Mouse (Mus musculus) kidney, postnatal 10 days (tissue): ENCODE data around the gene Plet1.

Experiments
- DNase-seq: peaks from one replicate; pipeline ENCODE4 v3.0.0; 2021; ENCODE audit warnings: mixed read lengths

Gene Plet1

GRCm38 (mm10) chr9:50496151-50496505 lies 1.8 kb downstream of the Plet1 start:
- no peak for DNase-seq

- no peak for DNase-seq
These were observed 2.2 kb downstream of the Plet1 start for GRCm38 (mm10) chr9:50496546-50496945.

GRCm38 (mm10) chr9:50497076-50497475 lies 2.8 kb downstream of the Plet1 start:
- no peak for DNase-seq

DNA sequence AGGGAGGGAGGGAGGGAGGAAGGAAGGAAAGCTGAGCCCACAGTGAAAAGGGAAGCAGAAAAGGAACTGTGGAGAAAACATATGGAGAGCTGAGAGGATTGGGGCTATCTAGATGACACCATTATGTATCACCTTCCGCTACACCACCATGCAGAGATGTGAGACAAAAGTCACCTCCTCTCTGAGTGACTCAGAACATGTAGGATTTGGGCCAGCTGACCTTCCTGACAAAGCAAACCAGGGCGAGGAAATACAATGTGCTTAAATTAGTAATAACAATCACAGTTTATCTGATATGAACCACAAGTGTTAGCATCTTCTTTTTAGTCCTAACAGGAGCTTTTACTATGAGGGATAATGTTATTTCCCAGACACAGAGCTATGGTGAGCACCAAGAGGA lies 3.2 kb downstream of the Plet1 start:
- no peak for DNase-seq

DNA sequence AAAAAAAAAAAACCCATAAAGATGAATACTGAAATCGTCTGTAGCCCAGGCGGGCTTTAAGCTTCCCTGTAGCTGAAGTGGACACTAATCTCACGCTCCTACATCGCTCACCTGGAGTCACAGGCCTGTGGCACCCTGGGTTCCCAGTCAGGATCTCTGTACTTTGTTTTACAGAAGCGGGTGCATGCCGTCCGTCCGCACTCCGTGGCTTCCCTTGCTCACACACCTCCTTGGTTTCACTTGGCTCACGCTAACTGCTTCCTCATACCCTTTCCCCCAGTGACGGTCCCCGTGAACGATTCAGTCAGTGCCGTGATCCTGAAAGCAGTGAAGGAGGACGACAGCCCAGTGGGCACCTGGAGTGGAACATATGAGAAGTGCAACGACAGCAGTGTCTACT lies 4.5 kb downstream of the Plet1 start:
- DNase-seq: no peak

- DNase-seq: no peak
These were observed 5.5 kb downstream of the Plet1 start for GRCm38 (mm10) chr9:50499781-50500180.

GRCm38 (mm10) chr9:50500467-50500973 lies 6.2 kb downstream of the Plet1 start:
- DNase-seq: no peak

- DNase-seq: no peak
These were observed 6.7 kb downstream of the Plet1 start for GRCm38 (mm10) chr9:50500974-50501501.

DNA sequence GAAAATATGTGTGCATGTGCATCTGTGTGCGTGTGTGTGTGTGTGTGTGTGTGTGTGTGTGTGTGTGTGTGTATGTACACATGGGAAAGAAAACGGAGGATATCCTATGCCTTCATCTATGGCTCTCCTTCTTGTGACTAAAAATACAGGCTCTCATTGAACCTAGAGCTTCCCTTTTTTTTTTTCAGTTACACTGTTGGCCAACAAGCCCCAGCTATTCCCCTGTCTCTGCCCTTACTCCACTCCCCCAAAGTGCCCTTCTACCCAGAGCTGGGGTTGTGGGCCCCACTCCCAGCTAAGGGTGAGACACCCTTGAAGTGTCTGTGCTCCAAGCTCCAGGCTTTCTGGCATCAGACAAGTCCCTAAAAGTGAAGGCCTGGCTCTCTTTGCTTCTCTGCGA lies 8.6 kb downstream of the Plet1 start:
- no peak for DNase-seq

DNA sequence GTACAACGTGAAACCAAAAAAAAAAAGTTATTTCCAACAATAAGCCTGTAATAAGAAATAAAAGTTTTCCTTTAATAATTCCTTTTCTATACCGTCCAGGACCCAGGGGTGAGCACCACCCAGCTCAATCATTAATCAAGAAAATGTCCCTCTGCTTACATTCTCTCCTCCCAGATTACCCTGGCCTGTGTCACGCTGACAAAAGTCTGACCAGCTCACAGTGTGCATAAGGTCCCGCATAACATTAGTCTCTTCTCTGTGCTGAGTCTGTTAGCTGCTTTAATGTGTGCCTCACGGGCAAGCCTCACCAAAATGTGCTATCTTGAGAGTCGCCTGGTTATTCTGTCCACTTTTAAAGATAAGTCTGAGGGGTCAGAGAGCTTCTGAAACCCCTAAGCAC lies 11.1 kb downstream of the Plet1 start:
- DNase-seq: no peak

DNA sequence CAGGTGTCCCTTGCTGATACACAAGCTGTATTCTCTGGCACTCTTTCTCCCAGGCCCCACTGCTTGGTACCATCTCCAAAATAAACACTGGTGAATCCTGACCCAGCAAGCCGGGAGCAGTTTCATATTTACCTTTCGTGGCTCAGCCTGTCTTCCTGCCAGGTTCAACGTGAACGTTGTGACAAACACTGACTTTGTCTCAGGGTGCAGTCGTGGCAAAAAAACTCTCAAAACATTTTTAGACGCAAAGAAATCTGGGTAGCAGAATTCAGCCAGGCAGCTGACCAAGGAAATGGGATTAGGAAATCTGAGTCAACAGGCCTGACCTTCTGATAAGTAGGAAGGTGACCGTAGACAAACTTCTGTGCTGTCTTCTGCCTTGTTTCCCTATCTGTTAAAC lies 13.2 kb downstream of the Plet1 start:
- DNase-seq: no peak

DNA sequence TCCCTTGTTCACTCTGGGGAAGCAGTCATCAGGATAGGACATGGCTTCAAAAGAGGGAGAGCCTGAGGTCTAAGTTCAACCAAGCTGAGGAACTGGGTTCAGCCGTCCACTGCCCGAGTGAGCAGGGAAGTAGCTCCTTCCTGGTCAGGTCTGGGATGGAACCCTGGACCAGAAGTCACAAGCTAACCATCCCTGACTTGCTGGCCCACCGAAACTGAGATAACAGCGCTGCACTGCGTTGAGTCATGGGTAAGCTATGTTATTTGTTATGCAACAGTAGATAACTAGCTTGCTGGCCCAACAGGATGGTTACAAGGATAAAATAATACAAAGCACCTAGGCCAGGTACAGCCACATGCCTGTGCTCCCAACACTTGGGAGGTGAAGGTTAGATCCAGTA lies 21.1 kb downstream of the Plet1 start:
- DNase-seq: no peak

DNA sequence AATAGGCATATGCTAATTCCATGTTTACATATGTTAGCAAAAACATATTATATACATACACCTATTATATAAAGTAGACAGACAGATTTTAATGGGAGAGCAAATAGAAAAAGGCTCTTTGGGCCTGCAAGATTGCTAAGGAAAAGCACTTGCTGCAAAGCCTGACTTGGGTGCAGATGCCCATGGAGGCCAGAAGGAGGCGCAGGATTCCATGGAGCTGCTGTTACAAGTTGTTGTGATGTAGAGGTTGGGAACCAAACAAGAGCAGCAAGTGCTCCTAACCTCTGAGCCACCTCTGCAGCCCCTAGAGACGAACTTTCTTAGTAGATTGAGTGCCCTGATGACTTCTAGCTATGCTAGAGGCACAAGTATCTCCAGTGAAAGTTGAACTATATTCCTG lies 24.5 kb downstream of the Plet1 start:
- DNase-seq: no peak

GRCm38 (mm10) chr9:50520748-50521147 lies 26.4 kb downstream of the Plet1 start:
- DNase-seq: no peak

DNA sequence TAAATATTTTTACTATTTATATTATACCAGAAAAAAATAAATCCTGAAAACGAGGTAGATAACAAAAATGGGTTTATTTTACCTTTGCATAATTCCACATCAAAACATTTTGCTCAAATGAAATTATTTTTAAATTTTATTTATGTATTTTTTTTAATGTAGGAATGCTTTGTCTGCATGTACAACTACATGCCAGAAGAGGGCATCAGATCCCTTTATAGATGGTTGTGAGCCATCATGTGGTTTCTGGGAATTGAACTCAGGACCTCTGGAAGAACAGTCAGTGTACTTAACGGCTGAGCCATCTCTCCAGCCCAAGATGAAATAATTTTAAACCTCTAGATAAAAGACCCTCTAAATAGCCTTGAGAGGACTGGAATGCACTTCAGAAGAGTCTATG lies 27.2 kb downstream of the Plet1 start:
- DNase-seq: no peak

GRCm38 (mm10) chr9:50522574-50522973 lies 28.2 kb downstream of the Plet1 start:
- DNase-seq: no peak

GRCm38 (mm10) chr9:50524936-50525335 lies 30.6 kb downstream of the Plet1 start:
- no peak for DNase-seq

- no peak for DNase-seq
These were observed 31.3 kb downstream of the Plet1 start for GRCm38 (mm10) chr9:50525585-50525984.

DNA sequence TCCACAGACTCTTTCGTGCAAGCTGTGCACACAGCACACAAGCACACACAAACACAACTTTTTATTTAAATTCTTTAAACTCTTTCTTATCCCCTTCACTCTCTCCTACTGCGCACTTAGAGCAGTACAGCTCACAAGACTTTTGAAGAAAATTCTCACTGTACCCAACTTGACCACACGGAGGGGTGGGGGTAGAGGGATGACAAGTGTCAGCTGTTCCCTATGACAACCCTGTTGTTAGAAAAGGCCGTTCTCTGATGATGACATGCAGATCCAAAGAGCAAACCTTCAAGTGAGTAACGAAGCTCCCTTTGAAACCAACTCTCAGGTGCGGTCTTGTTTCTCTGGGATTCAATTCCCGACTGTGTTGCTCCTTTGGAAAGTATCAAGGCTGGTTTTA lies 33.5 kb downstream of the Plet1 start:
- DNase-seq: no peak

DNA sequence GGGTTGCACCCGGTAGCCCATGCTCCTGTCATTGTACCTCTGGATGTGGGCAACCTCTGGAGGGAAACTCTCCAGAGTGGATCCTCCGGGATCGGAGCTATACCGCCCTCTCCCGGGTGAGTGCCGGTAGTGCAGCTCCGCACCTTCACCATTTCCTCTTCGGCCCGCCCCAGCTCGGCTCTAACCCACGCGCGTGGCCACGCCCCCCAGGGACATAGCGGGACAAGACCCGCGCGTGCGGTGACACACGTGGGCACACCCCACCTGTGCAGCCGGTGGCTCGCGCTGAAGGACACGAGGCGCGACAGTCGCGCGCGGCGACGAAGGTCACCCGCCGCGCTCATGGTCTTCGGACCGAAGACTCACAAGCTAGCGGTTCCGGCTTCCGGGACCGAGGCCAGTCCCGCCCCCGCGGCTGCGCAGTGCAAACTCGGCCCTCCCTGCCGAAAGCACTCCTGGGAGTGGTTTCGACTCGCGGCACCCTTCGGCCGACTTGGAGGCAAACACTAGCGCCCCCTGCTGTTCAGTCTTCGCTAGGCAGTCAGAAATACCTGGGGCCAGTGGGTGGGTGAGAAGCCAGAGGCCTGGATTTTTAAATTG lies 34.1 kb downstream of the Plet1 start, which contains the start of gene Pts:
TSS of gene Pts (minus strand) at position 432 of the 600 bp plus-strand sequence.
- DNase-seq: peak; percentile 99

DNA sequence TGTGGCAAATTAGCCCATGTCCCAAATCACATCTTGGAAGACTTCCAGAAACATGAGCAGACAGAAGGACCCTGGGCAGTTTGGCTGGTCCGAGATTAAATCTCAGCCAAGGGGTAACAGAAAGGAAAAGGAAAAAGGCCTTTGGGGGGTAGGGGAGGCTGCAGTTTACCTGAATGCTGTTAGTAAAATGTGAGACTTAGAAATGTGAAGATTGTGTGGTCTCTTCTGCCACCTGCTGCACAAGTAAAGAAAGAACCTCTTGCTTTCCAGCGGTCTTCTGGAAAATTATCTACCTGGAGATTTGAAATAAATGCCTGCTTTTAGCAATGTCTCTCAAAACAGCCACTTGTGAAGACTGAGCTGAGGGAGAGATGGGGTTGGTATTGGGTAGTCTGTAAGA lies 36.6 kb downstream of the Plet1 start:
- peak; percentile 51 for DNase-seq

DNA sequence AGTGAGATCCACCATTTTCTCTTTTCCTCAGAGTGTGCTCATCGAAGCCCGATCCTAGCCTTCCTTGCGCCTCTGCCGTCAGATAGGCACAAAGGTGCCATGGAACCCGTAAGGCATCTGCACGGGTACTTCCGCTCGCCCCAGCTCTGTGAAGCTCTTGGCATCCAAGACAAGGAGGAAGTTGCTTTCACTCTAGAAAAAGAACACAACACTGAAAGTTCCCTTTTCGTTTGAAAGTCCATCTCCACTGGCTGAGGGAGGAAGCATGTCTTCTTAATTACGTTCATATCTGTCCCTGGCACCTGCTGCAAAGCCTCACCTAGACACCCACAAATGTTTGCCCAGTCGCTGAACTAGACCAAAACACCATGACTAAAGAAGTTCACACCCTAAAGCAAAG lies 39.0 kb downstream of the Plet1 start:
- no peak for DNase-seq

DNA sequence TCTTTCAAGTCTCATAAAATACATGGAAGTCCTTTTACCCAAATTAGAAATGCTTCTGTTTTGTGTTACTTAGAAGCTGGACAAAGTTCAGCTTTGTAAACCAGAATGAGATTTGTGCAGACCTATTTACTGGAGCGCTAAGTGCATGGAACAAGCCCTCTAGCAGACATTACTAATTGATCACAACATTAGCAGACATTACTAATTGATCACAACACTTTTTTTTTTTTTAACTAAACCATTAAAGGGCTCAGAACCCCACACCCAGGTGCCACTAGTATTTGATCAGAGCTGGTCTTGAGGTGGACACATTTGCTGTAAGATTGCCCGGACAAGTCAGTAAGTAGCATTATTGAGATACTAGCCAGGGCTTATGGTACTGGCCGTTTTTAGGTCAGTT lies 39.5 kb downstream of the Plet1 start:
- no peak for DNase-seq

GRCm38 (mm10) chr9:50535930-50536329 lies 41.6 kb downstream of the Plet1 start:
- no peak for DNase-seq

DNA sequence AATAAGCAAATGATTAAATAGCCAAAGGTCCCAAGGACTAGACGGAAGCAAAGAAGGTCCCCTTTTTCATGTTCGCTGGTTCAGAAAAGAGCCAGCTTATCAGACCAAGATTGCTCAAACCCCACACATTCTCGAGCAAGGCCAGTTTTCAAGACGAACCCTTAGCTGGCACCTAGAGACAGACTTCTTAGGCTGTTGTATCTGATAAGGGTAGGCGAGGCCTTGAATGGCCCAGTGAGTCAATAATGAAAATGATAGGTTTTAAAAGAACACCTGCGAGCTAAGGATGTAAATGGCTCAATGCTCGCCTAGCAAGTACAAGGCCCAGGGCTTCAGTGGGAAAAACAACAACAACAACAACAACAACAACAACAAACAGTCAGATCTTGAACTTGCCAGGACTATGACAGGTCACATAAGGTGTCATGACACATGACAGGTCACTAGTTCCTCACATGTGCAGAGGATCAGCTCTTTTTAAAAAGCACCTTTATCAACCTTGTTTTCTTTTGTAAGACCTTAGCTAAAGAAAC lies 42.3 kb downstream of the Plet1 start:
- DNase-seq: no peak
